Mouse (Mus musculus): ENCODE measurements around the gene Scube3. TPM values are rescaled to one million over a fixed set of nuclear protein-coding genes. Genes with fewer than 3 reads are reported as not detected.
"Not testable (repeated sequence)": the region's sequence is repeated elsewhere in the genome, so short reads cannot be mapped to it uniquely, and the experiment has no call there.

The Scube3 gene
- total and polyA plus RNA-seq, 2 experiments from 2014 or later = 2.1 to 10.7 TPM

- Histone ChIP-seq H3K4me2 (ENCODE audit: low read depth, low read length) (no peak overlapping the region), H3K27me3 (ENCODE audit: insufficient read depth, low read length) (no peaks in the 10 kb centered on the region), H3K9me3 (ENCODE audit: low read length) (no peaks in the 10 kb centered on the region), H3K27ac (no peak overlapping the region), H3K36me3 (ENCODE audit: insufficient read depth, low read length) (no peaks in the 10 kb centered on the region), H3K4me3 (ENCODE audit: low read length) (no peak overlapping the region), H3K9ac (replicated peaks; ENCODE audit: low read length) (no peak overlapping the region), H3K4me1 (ENCODE audit: insufficient read depth, low read length) (no peaks in the 10 kb centered on the region)
- whole genome bisulfite sequencing = 84% methylated on average over 6 of the region's 6 CpGs
- DNase-seq (ENCODE audit: low spot score) (no peak), ATAC-seq (no peak)
- no peak for TF ChIP-seq CTCF (IDR thresholded peaks at IDR 0.05; ENCODE audit: low read depth)
Observed at GRCm38 (mm10) chr17:28211921-28212341, 70.0 kb downstream of the Scube3 start.

- no peak overlapping the region for H3K4me3 ChIP-seq (ENCODE audit: low read length)
- DNase-seq (ENCODE audit: low spot score) (no peak), ATAC-seq (no peak)
- WGBS = 79% methylated on average over 9 of the region's 9 CpGs
- H3K4me2 ChIP-seq (ENCODE audit: low read depth, low read length) = no peak overlapping the region
- no peak overlapping the region for H3K9ac ChIP-seq (replicated peaks; ENCODE audit: low read length)
- no peaks in the 10 kb centered on the region for H3K36me3 ChIP-seq (ENCODE audit: insufficient read depth, low read length)
- no peak for TF ChIP-seq CTCF (IDR thresholded peaks at IDR 0.05; ENCODE audit: low read depth)
- H3K9me3 ChIP-seq (ENCODE audit: low read length) = no peaks in the 10 kb centered on the region
- no peaks in the 10 kb centered on the region for H3K4me1 ChIP-seq (ENCODE audit: insufficient read depth, low read length)
- H3K27ac ChIP-seq = no peak overlapping the region
- H3K27me3 ChIP-seq (ENCODE audit: insufficient read depth, low read length) = no peaks in the 10 kb centered on the region
Observed at GRCm38 (mm10) chr17:28212391-28212790, 70.5 kb downstream of the Scube3 start.

GRCm38 (mm10) chr17:28213236-28213635 lies 71.3 kb downstream of the Scube3 start:
- H3K4me1 ChIP-seq (ENCODE audit: insufficient read depth, low read length) = no peaks in the 10 kb centered on the region
- H3K4me2 ChIP-seq (ENCODE audit: low read depth, low read length) = no peak overlapping the region
- no peak overlapping the region for H3K9ac ChIP-seq (replicated peaks; ENCODE audit: low read length)
- H3K27me3 ChIP-seq (ENCODE audit: insufficient read depth, low read length) = no peaks in the 10 kb centered on the region
- H3K4me3 ChIP-seq (ENCODE audit: low read length) = no peak overlapping the region
- TF ChIP-seq CTCF (IDR thresholded peaks at IDR 0.05; ENCODE audit: low read depth) = peak; percentile 62
- WGBS = 28% methylated on average over 4 of the region's 4 CpGs
- H3K36me3 ChIP-seq (ENCODE audit: insufficient read depth, low read length) = no peaks in the 10 kb centered on the region
- no peak overlapping the region for H3K27ac ChIP-seq
- H3K9me3 ChIP-seq (ENCODE audit: low read length) = no peaks in the 10 kb centered on the region
- ATAC-seq (no peak), DNase-seq (ENCODE audit: low spot score) (peak; percentile 32)

- H3K4me3 ChIP-seq (ENCODE audit: low read length) = no peak overlapping the region
- H3K36me3 ChIP-seq (ENCODE audit: insufficient read depth, low read length) = no peaks in the 10 kb centered on the region
- no peak overlapping the region for H3K9ac ChIP-seq (replicated peaks; ENCODE audit: low read length)
- 87% methylated on average over 9 of the region's 9 CpGs for WGBS
- no peak for ATAC-seq
- no peak for DNase-seq (ENCODE audit: low spot score)
- no peaks in the 10 kb centered on the region for H3K27me3 ChIP-seq (ENCODE audit: insufficient read depth, low read length)
- no peak overlapping the region for H3K4me2 ChIP-seq (ENCODE audit: low read depth, low read length)
- no peak for TF ChIP-seq CTCF (IDR thresholded peaks at IDR 0.05; ENCODE audit: low read depth)
- no peaks in the 10 kb centered on the region for H3K4me1 ChIP-seq (ENCODE audit: insufficient read depth, low read length)
- no peak overlapping the region for H3K27ac ChIP-seq
- H3K9me3 ChIP-seq (ENCODE audit: low read length) = no peaks in the 10 kb centered on the region
Observed at GRCm38 (mm10) chr17:28216791-28217190, 74.8 kb downstream of the Scube3 start.

GRCm38 (mm10) chr17:28217721-28218649 lies 76.0 kb downstream of the Scube3 start:
- Histone ChIP-seq H3K9ac (replicated peaks; ENCODE audit: low read length) (no peak overlapping the region), H3K4me3 (ENCODE audit: low read length) (no peak overlapping the region), H3K4me1 (ENCODE audit: insufficient read depth, low read length) (no peaks in the 10 kb centered on the region), H3K36me3 (ENCODE audit: insufficient read depth, low read length) (no peaks in the 10 kb centered on the region), H3K9me3 (ENCODE audit: low read length) (no peaks in the 10 kb centered on the region), H3K27me3 (ENCODE audit: insufficient read depth, low read length) (no peaks in the 10 kb centered on the region), H3K27ac (no peak overlapping the region), H3K4me2 (ENCODE audit: low read depth, low read length) (0 out of 2 replicates have a peak overlapping the region, but pooled peaks have one; percentile 10)
- DNase-seq (ENCODE audit: low spot score) (no peak), ATAC-seq (0 out of 2 replicates have a peak, but pooled peaks have one; percentile 37)
- no peak for TF ChIP-seq CTCF (IDR thresholded peaks at IDR 0.05; ENCODE audit: low read depth)
- 24% methylated on average over 23 of the region's 23 CpGs for WGBS

GRCm38 (mm10) chr17:28222463-28222862 lies 80.5 kb downstream of the Scube3 start:
- not testable (repeated sequence) for H3K4me3 ChIP-seq (ENCODE audit: low read length); H3K9me3 ChIP-seq (ENCODE audit: low read length); H3K4me1 ChIP-seq (ENCODE audit: insufficient read depth, low read length); H3K27ac ChIP-seq; H3K27me3 ChIP-seq (ENCODE audit: insufficient read depth, low read length); H3K9ac ChIP-seq (replicated peaks; ENCODE audit: low read length); H3K4me2 ChIP-seq (ENCODE audit: low read depth, low read length); DNase-seq (ENCODE audit: low spot score); ATAC-seq; H3K36me3 ChIP-seq (ENCODE audit: insufficient read depth, low read length)
- WGBS = 91% methylated on average over 9 of the region's 10 CpGs

Measured in hindbrain, postnatal 0 days (tissue).